8 mouse cellular contexts compared by ENCODE assay signal in the genomic region with DNA sequence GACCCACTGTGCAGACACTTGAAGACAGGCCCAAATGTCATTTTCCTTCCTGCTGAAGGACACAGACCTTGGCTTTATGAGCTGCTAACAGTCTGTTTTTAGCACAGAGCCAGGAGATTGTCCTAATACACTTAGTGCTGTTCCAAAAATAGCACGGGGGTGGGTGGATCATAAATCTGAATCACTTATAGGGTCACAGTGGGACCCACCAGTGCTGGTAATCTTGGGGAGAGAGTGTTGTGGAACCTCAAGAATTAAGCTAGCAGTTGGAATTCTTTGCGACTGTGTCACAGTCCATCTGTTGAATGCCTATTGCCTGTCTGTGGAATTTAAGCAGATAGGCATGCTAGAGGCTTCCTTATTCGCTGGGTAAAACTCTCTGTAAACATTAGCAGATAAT. TPM values are rescaled to one million over a fixed set of nuclear protein-coding genes. Genes with fewer than 3 reads are reported as not detected.
A peak's percentile ranks its signal among the peaks of the same experiment; 100 is the strongest.
DNase-seq lines count a peak whose midpoint lies in the region; ATAC-seq lines count a peak whose summit lies in the region.

No protein-coding gene starts in this region.

- H3K36me3 ChIP-seq in forebrain, embryonic 16.5 days (ENCODE audit: control insufficient read depth, insufficient read depth): no peaks in the 10 kb centered on the region
- no peaks in the 10 kb centered on the region; the same call in 1 of the 2 replicates for H3K36me3 ChIP-seq in forebrain, embryonic 10.5 days (replicated peaks)
- no peaks in the 10 kb centered on the region for H3K36me3 ChIP-seq in kidney, embryonic 15.5 days
- no peaks in the 10 kb centered on the region for H3K36me3 ChIP-seq in forebrain, embryonic 11.5 days (ENCODE audit: control insufficient read depth, insufficient read depth, low read length)

- DNase-seq in forebrain, embryonic 10.5 days (ENCODE audit: extremely low spot score, low spot score): no peak
- peak; percentile 2 for DNase-seq in right cerebral cortex, postnatal 25 days
- no peak for DNase-seq in right cerebral cortex, postnatal 10 days (ENCODE audit: low spot score in 2 of 2)
- no peak for DNase-seq in cerebellum, adult 9-11 months
- no peak for DNase-seq in forebrain, embryonic 11.5 days (ENCODE audit: low spot score)

- no peaks in the 10 kb centered on the region for H3K9me3 ChIP-seq in forebrain, embryonic 16.5 days (ENCODE audit: control insufficient read depth, low read length)
- H3K9me3 ChIP-seq in forebrain, embryonic 10.5 days: no peaks in the 10 kb centered on the region
- H3K9me3 ChIP-seq in kidney, embryonic 15.5 days (replicated peaks): no peaks in the 10 kb centered on the region
- no peaks in the 10 kb centered on the region for H3K9me3 ChIP-seq in forebrain, embryonic 11.5 days (ENCODE audit: control insufficient read depth, low read length)

- no peaks in the 10 kb centered on the region for H3K27me3 ChIP-seq in forebrain, embryonic 16.5 days (replicated peaks; ENCODE audit: control insufficient read depth, insufficient read depth, low read length)
- H3K27me3 ChIP-seq in forebrain, embryonic 10.5 days (ENCODE audit: poor library complexity, severe bottlenecking): no peaks in the 10 kb centered on the region
- no peaks in the 10 kb centered on the region for H3K27me3 ChIP-seq in kidney, embryonic 15.5 days
- no peaks in the 10 kb centered on the region for H3K27me3 ChIP-seq in forebrain, embryonic 11.5 days (ENCODE audit: control insufficient read depth, insufficient read depth, low read length)

- no peak overlapping the region for H3K9ac ChIP-seq in forebrain, embryonic 16.5 days (replicated peaks; ENCODE audit: low read depth, low read length)
- H3K9ac ChIP-seq in kidney, embryonic 15.5 days: no peak overlapping the region
- H3K9ac ChIP-seq in forebrain, embryonic 11.5 days (ENCODE audit: low read length): no peak overlapping the region

- ATAC-seq in forebrain, embryonic 16.5 days: 0 out of 2 replicates have a peak, but pooled peaks have one; percentile 20
- 0 out of 2 replicates have a peak, but pooled peaks have one; percentile 37 for ATAC-seq in kidney, embryonic 15.5 days (replicated peaks; ENCODE audit: low FRiP score)
- ATAC-seq in cerebellum, adult (ENCODE audit: insufficient number of reproducible peaks, low FRiP score, low TSS enrichment): no peak
- no peak for ATAC-seq in forebrain, embryonic 11.5 days (replicated peaks; ENCODE audit: low FRiP score)

- H3K4me2 ChIP-seq in forebrain, embryonic 16.5 days (ENCODE audit: low read length): no peak overlapping the region
- 0 out of 2 replicates have a peak overlapping the region, but pooled peaks have one; percentile 10 for H3K4me2 ChIP-seq in kidney, embryonic 15.5 days
- H3K4me2 ChIP-seq in forebrain, embryonic 11.5 days (ENCODE audit: low read depth, low read length, severe bottlenecking): no peak overlapping the region

- peaks cover 16% of the 10 kb centered on the region for H3K4me1 ChIP-seq in forebrain, embryonic 16.5 days (replicated peaks; ENCODE audit: control insufficient read depth, insufficient read depth, low read length)
- H3K4me1 ChIP-seq in forebrain, embryonic 10.5 days: peaks cover 45% of the 10 kb centered on the region
- peaks cover 72% of the 10 kb centered on the region for H3K4me1 ChIP-seq in kidney, embryonic 15.5 days
- peaks cover 3% of the 10 kb centered on the region; the same call in 1 of the 2 replicates for H3K4me1 ChIP-seq in forebrain, embryonic 11.5 days (replicated peaks; ENCODE audit: control insufficient read depth, insufficient read depth, low read length)

- H3K27ac ChIP-seq in forebrain, embryonic 16.5 days (ENCODE audit: low read length): no peak overlapping the region
- no peak overlapping the region for H3K27ac ChIP-seq in forebrain, embryonic 10.5 days
- peak overlapping the region; percentile 52 for H3K27ac ChIP-seq in kidney, embryonic 15.5 days
- no peak overlapping the region for H3K27ac ChIP-seq in forebrain, embryonic 11.5 days (ENCODE audit: low read depth, low read length)

- 82% methylated on average over 3 of the region's 3 CpGs for WGBS in forebrain, embryonic 16.5 days
- 82% methylated on average over 3 of the region's 3 CpGs for WGBS in forebrain, embryonic 10.5 days
- WGBS in kidney, embryonic 15.5 days: 34% methylated on average over 3 of the region's 3 CpGs
- WGBS in forebrain, embryonic 11.5 days: 78% methylated on average over 3 of the region's 3 CpGs

- no peak overlapping the region for H3K4me3 ChIP-seq in forebrain, embryonic 16.5 days (replicated peaks; ENCODE audit: low read length)
- H3K4me3 ChIP-seq in forebrain, embryonic 10.5 days: no peak overlapping the region
- H3K4me3 ChIP-seq in kidney, embryonic 15.5 days (replicated peaks): no peak overlapping the region
- no peak overlapping the region for H3K4me3 ChIP-seq in forebrain, embryonic 11.5 days (ENCODE audit: low read depth, low read length)

RNA-seq across cellular contexts. Expression of a gene that starts 24.2 kb away (rescaled TPM):
- polyA plus RNA-seq in forebrain, embryonic 16.5 days (2015; fragmentation: Nextera tagmentation; extraction: Ambion mirVana): 23.1 and 26.8 TPM in 2 replicates
- polyA plus RNA-seq in forebrain, embryonic 10.5 days (2016; fragmentation: Nextera tagmentation; extraction: Ambion mirVana): 30.0 TPM in 2 replicates
- polyA plus RNA-seq in kidney, embryonic 15.5 days (2015; fragmentation: Nextera tagmentation; extraction: Ambion mirVana): 91.4 and 91.7 TPM in 2 replicates
- 39.2 and 39.6 TPM in 2 replicates for polyA plus RNA-seq in forebrain, embryonic 11.5 days (2014; fragmentation: Nextera tagmentation; extraction: Ambion mirVana)

Comparison
In these comparisons a context has a peak if more than half of its experiments do, and no peak if none do; other contexts are left out.
1. ATAC-seq: peak in forebrain, embryonic 16.5 days (single experiment) and kidney, embryonic 15.5 days (single experiment); none in cerebellum, adult (single experiment) and forebrain, embryonic 11.5 days (single experiment).